Mouse (Mus musculus) stomach, postnatal 0 days (tissue): ENCODE measurements around the gene Naaladl1. TPM values are rescaled to one million over a fixed set of nuclear protein-coding genes. Genes with fewer than 3 reads are reported as not detected.

Source experiments
- ATAC-seq: fragments of 200-750 bp; cut with Nextera tagmentation; 2 replicates; pipeline ENCODE4 v1.8.0; 2017; ENCODE audit not compliant: low FRiP score, low TSS enrichment
- DNase-seq: peaks from one replicate; pipeline ENCODE4 v3.0.0-alpha.2; 2016; ENCODE audit warnings: low spot score
- H3K27ac ChIP-seq: fragments of 300-500 bp; sonication (generic); replicated peaks from 2 replicates; pipeline ENCODE4 v1.5.1; 2014; ENCODE audit warnings: mild to moderate bottlenecking, control low read depth
- H3K27me3 ChIP-seq: fragments of 300-500 bp; sonication (generic); 2 replicates; pipeline ENCODE4 v1.6.1; 2014; ENCODE audit warnings: low read length; ENCODE audit not compliant: control insufficient read depth, insufficient read depth
- H3K36me3 ChIP-seq: fragments of 300-500 bp; sonication (generic); 2 replicates; pipeline ENCODE4 v1.6.1; 2014; ENCODE audit warnings: low read length, mixed read lengths; ENCODE audit not compliant: control insufficient read depth, insufficient read depth
- H3K4me1 ChIP-seq: fragments of 300-500 bp; sonication (generic); replicated peaks from 2 replicates; pipeline ENCODE4 v1.6.1; 2014; ENCODE audit warnings: antibody characterized with exemption; ENCODE audit not compliant: control insufficient read depth, insufficient read depth
- H3K4me2 ChIP-seq: fragments of 300-500 bp; sonication (generic); replicated peaks from 2 replicates; pipeline ENCODE4 v1.6.1; 2014; ENCODE audit warnings: low read depth, mild to moderate bottlenecking, control low read depth, moderate library complexity
- H3K4me3 ChIP-seq: fragments of 300-500 bp; sonication (generic); 2 replicates; pipeline ENCODE4 v1.5.1; 2014; ENCODE audit warnings: low read depth, low read length, control low read depth
- H3K9ac ChIP-seq: fragments of 300-500 bp; sonication (generic); 2 replicates; pipeline ENCODE4 v1.6.1; 2014; ENCODE audit warnings: mild to moderate bottlenecking, low read length, control low read depth, mixed read lengths
- H3K9me3 ChIP-seq: fragments of 300-500 bp; sonication (generic); 2 replicates; pipeline ENCODE4 v1.6.1; 2016; ENCODE audit warnings: low read length; ENCODE audit not compliant: control insufficient read depth
- CTCF ChIP-seq: IDR thresholded peaks from 2 replicates; pipeline ENCODE4 v1.5.1; 2016; ENCODE audit warnings: antibody characterized with exemption, low read depth, mild to moderate bottlenecking, moderate library complexity
- EP300 ChIP-seq: optimal IDR thresholded peaks from 2 replicates; pipeline ENCODE3; 2016; ENCODE audit warnings: antibody characterized with exemption
- WGBS: fragments of 180-500 bp; shearing (Covaris S2); extraction: QIAGEN DNeasy Blood & Tissue Kit; methylation state at CpG from one replicate; pipeline ENCODE4 v1.1.7; 2014; 5-methylcytosine and 5-hydroxymethylcytosine counted together
- polyA plus RNA-seq: library from polyadenylated mRNA; unstranded; fragments of >200 nt; fragmentation: Nextera tagmentation; extraction: Ambion mirVana; gene quantifications from 2 replicates; pipeline ENCODE4 v1.2.1, GENCODE M21; 2015

The Naaladl1 gene
- polyA plus RNA-seq, 1 experiment from 2014 or later = 0.05 TPM

- ATAC-seq (peak; percentile 91), DNase-seq (peak; percentile 96)
- H3K36me3 ChIP-seq = peaks cover 8% of the 10 kb centered on the region
- H3K4me3 ChIP-seq = peak within 1 kb of the TSS; percentile 69
- WGBS = under 1% methylated on average over 58 of the region's 58 CpGs
- peaks cover 2% of the 10 kb centered on the region; the same call in 1 of the 2 replicates for H3K4me1 ChIP-seq
- peak within 1 kb of the TSS; percentile 86 for H3K27ac ChIP-seq
- no peaks in the 10 kb centered on the region for H3K27me3 ChIP-seq
- H3K4me2 ChIP-seq = peak within 1 kb of the TSS; percentile 92
- TF ChIP-seq EP300 (no peak), CTCF (0 out of 2 replicates have a peak, but pooled peaks have one; percentile 1)
- H3K9me3 ChIP-seq = no peaks in the 10 kb centered on the region
- H3K9ac ChIP-seq = peak within 1 kb of the TSS; percentile 79
Measured at GRCm38 (mm10) chr19:6084478-6085248, 20.9 kb upstream of the Naaladl1 start, which contains the start of the genes Zfpl1 and Cdca5. Zfpl1 (minus strand) TSS chr19:6084956. Cdca5 (plus strand) TSS chr19:6084983.

- ATAC-seq (peak; percentile 72), DNase-seq (peak; percentile 77)
- H3K4me1 ChIP-seq = peaks cover 2% of the 10 kb centered on the region; the same call in 1 of the 2 replicates
- H3K4me2 ChIP-seq = peak overlapping the region; percentile 92
- H3K36me3 ChIP-seq = peaks cover 9% of the 10 kb centered on the region
- H3K4me3 ChIP-seq = peak overlapping the region; percentile 69
- H3K27ac ChIP-seq = peak overlapping the region; percentile 63; the same call in 1 of the 2 replicates
- TF ChIP-seq EP300 = no peak
- TF ChIP-seq CTCF = no peak
- H3K9me3 ChIP-seq = no peaks in the 10 kb centered on the region
- no peaks in the 10 kb centered on the region for H3K27me3 ChIP-seq
- H3K9ac ChIP-seq = peak overlapping the region; percentile 60
- WGBS = under 1% methylated on average over 17 of the region's 17 CpGs
Measured at GRCm38 (mm10) chr19:6085417-6085879, 20.1 kb upstream of the Naaladl1 start.

GRCm38 (mm10) chr19:6088841-6089240, 16.7 kb upstream of the Naaladl1 start:
- Histone ChIP-seq H3K4me2 (no peak overlapping the region), H3K36me3 (peaks cover 6% of the 10 kb centered on the region), H3K4me3 (no peak overlapping the region), H3K9me3 (no peaks in the 10 kb centered on the region), H3K4me1 (peaks cover under 1% of the 10 kb centered on the region; the same call in 1 of the 2 replicates), H3K27me3 (no peaks in the 10 kb centered on the region), H3K9ac (no peak overlapping the region), H3K27ac (no peak overlapping the region)
- WGBS = 91% methylated on average over 13 of the region's 13 CpGs
- DNase-seq (no peak), ATAC-seq (no peak)
- TF ChIP-seq EP300 (no peak), CTCF (no peak)

GRCm38 (mm10) chr19:6094119-6094518, 11.5 kb upstream of the Naaladl1 start, which contains the start of gene AC131692.1:
AC131692.1 (plus strand) TSS chr19:6094419.
- Histone ChIP-seq H3K9me3 (no peaks in the 10 kb centered on the region), H3K9ac (no peak within 1 kb of the TSS), H3K4me1 (no peaks in the 10 kb centered on the region), H3K36me3 (peaks cover 6% of the 10 kb centered on the region), H3K4me3 (no peak within 1 kb of the TSS), H3K27ac (no peak within 1 kb of the TSS), H3K27me3 (no peaks in the 10 kb centered on the region), H3K4me2 (no peak within 1 kb of the TSS)
- WGBS = 85% methylated on average over 7 of the region's 7 CpGs
- ATAC-seq = no peak
- DNase-seq = no peak
- no peak for TF ChIP-seq EP300
- TF ChIP-seq CTCF = no peak

GRCm38 (mm10) chr19:6097847-6098246, 7.7 kb upstream of the Naaladl1 start:
- no peak overlapping the region for H3K9ac ChIP-seq
- no peaks in the 10 kb centered on the region for H3K9me3 ChIP-seq
- no peak for ATAC-seq
- H3K4me1 ChIP-seq = no peaks in the 10 kb centered on the region
- no peak for DNase-seq
- H3K4me3 ChIP-seq = no peak overlapping the region
- 85% methylated on average over 3 of the region's 3 CpGs for WGBS
- no peak for TF ChIP-seq CTCF
- no peak for TF ChIP-seq EP300
- H3K4me2 ChIP-seq = no peak overlapping the region
- no peaks in the 10 kb centered on the region for H3K27me3 ChIP-seq
- H3K36me3 ChIP-seq = no peaks in the 10 kb centered on the region
- no peak overlapping the region for H3K27ac ChIP-seq

GRCm38 (mm10) chr19:6101186-6101585, 4.4 kb upstream of the Naaladl1 start:
- H3K4me3 ChIP-seq = no peak overlapping the region
- no peak for TF ChIP-seq EP300
- H3K36me3 ChIP-seq = no peaks in the 10 kb centered on the region
- no peaks in the 10 kb centered on the region for H3K9me3 ChIP-seq
- H3K4me1 ChIP-seq = no peaks in the 10 kb centered on the region
- H3K27ac ChIP-seq = no peak overlapping the region
- no peak overlapping the region for H3K4me2 ChIP-seq
- 52% methylated on average over 6 of the region's 6 CpGs for WGBS
- ATAC-seq = no peak
- DNase-seq = no peak
- H3K9ac ChIP-seq = no peak overlapping the region; the same call in 1 of the 2 replicates
- no peaks in the 10 kb centered on the region for H3K27me3 ChIP-seq
